Mouse (Mus musculus): ENCODE data around the gene Tmem50b. TPM values are rescaled to one million over a fixed set of nuclear protein-coding genes. Genes with fewer than 3 reads are reported as not detected.

Gene Tmem50b
- 1.1 and 1.7 TPM in 2 replicates for polyA plus RNA-seq (2012)

DNA sequence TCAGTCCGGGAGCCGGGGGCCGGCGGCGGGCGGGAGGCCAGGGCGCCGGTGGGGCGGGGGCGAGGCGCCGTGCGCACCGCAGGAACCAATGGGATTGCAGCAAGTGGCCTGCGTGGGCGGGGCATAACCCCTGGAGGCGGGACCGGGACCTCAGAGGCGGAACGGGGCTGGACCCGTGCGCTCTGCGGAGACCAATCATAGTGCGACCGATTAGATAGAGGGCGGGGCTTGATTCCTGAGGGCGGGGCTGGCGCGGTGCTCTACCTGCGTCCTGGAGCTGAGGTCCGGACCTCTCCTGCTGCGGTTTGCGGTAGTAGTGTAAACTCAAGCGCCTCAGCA lies at the start of gene Tmem50b:
Gene Tmem50b, minus strand, starts transcription at position 129 of the 339 bp plus-strand sequence.
- no peak for TF ChIP-seq GATA1 (IDR thresholded peaks at IDR 0.05; ENCODE audit: low read length)

DNA sequence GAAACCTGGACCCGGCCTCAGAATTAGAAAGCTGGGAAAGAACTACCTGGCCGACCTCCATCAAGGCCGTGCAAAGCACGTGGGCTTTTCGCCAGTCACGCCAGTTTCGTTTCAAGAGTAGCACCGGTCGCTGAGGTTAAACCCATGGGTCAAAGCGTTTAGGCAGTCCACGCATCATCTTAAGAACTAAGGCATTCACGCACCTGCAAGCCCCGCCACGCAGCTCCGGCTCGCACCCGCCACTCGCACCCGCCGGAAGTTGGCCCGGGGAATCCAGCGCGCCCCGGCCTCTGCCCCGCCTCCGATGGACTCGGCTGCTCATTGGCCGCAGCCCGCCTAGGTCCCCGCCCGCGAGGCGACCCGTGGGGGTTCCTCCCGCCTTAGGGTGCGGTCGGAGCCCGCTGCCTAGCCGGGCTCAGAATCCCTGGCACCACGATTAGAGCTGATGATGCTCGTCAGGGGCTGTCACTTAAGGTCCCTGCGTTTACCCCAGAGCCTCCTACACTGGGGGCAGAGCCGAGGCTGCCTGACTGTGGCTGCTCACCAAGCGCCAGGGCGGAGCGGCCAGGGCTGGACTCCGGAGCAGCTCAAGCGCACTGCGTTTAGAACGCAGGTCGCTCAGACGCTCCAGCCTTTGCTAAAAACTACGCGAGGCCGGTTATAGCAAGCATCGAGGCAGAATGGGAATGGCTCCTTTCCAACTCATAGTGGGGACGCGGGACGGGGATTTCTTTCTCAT lies 49.2 kb upstream of the Tmem50b start, which contains the start of gene Gart:
Gene Gart, minus strand, starts transcription at position 272 of the 739 bp plus-strand sequence.
- TF ChIP-seq GATA1 (IDR thresholded peaks at IDR 0.05; ENCODE audit: low read length), result no peak

- TF ChIP-seq GATA1 (IDR thresholded peaks at IDR 0.05; ENCODE audit: low read length), result no peak
Observed at GRCm38 (mm10) chr16:91645995-91646602, 48.5 kb upstream of the Tmem50b start.

- no peak for TF ChIP-seq GATA1 (IDR thresholded peaks at IDR 0.05; ENCODE audit: low read length)
Observed at GRCm38 (mm10) chr16:91644901-91645300, 47.3 kb upstream of the Tmem50b start.

GRCm38 (mm10) chr16:91640171-91640570 lies 42.6 kb upstream of the Tmem50b start:
- TF ChIP-seq GATA1 (IDR thresholded peaks at IDR 0.05; ENCODE audit: low read length), result no peak

- TF ChIP-seq GATA1 (IDR thresholded peaks at IDR 0.05; ENCODE audit: low read length), result no peak
Observed at GRCm38 (mm10) chr16:91639636-91640035, 42.0 kb upstream of the Tmem50b start.

GRCm38 (mm10) chr16:91639161-91639560 lies 41.6 kb upstream of the Tmem50b start:
- no peak for TF ChIP-seq GATA1 (IDR thresholded peaks at IDR 0.05; ENCODE audit: low read length)

DNA sequence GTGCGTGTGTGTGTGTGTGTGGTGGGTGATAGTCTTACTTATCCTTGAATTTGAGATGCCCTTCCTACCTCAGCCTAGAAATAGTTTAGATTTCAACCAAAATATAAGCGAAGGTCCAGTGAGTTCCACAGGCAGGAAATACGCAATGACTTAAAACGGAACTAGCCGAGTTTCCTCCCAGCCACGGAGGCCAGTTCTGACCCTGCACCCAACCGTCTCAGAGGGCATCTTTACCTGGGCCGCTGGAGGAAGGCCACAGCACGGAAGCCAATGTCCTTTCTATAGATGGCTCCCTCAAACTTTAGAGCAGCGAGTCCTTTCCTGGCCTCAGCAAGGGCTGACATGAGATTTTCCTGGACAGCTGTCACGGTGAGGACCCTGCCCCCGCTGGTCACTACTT lies 36.0 kb upstream of the Tmem50b start:
- TF ChIP-seq GATA1 (IDR thresholded peaks at IDR 0.05; ENCODE audit: low read length), result no peak

DNA sequence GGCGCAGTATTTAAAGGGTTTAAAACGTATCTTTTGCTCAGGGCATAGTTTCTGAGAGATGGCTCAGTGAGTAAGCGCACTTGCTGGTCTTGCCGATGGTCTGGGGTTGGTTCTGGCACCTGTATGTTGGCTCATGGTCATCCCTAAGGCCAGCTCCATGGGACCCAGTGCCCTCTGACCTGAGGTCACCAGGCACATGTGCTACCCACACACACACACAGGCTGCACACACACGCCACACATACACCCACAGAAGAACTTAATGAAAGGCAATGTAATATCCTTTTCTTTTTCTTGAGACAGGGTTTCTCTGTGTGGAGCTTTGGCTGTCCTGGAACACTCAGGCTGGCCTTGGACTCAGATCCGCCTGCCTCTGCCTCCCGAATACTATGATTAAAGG lies 35.3 kb upstream of the Tmem50b start:
- TF ChIP-seq GATA1 (IDR thresholded peaks at IDR 0.05; ENCODE audit: low read length), result no peak

GRCm38 (mm10) chr16:91632439-91632838 lies 34.8 kb upstream of the Tmem50b start:
- TF ChIP-seq GATA1 (IDR thresholded peaks at IDR 0.05; ENCODE audit: low read length), result no peak

DNA sequence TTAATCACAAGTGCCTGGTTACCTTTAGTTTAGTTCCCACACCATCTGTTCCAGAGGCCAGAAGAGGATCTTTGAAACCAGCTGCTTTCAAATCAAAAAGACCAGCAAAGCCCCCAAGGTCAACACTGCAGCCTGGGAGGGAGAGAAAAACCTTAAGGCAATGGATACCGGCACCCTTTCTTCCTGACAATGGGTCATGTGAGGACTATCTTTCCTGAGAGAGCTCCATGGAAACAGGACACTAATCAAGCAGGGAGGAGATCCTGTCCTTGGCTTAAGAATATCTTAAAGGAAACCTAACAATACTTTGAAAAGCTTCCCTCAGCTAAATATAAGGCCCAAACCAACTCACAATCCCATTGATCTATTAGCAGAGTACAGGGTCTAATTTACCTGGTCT lies 33.0 kb upstream of the Tmem50b start:
- TF ChIP-seq GATA1 (IDR thresholded peaks at IDR 0.05; ENCODE audit: low read length), result no peak

DNA sequence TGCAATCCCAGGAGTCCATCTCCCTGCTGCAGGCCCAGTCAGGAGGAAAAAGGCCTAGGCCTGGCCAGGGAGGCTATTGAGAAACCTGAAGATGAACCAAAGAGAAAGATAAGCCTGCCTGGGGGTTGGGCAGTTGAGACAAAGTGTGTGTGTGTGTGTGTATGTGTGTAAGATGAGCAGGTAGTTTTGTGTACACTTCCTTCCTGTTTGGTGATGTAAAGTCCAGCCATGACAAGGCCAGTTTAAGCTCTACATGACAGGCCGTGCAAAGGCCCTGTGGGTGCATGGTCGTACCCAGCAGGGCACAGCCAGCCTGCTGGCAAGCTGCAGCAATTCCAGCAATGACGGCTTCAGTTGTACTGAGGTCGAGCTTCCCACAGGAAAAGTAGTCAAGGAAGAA lies 32.1 kb upstream of the Tmem50b start:
- TF ChIP-seq GATA1 (IDR thresholded peaks at IDR 0.05; ENCODE audit: low read length), result no peak

GRCm38 (mm10) chr16:91628673-91629072 lies 31.1 kb upstream of the Tmem50b start:
- TF ChIP-seq GATA1 (IDR thresholded peaks at IDR 0.05; ENCODE audit: low read length), result no peak

DNA sequence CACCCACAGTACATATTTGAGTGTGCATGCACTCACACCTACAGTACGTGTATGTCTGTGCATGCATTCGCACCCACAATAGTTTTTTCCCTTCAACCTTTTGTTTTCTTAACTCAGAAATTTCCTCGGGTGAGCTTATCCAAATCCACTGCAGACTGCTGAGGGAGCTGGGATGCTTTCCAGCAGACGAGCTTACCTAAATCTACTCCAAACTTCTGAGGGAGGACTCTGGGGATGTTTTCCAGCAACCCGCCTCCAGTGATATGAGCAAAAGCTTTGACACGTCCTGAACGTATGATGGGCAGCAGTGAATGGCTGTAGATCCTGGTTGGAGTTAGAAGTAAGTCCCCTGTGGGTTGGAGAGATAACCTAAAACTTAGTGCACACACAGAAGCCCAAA lies 30.2 kb upstream of the Tmem50b start:
- no peak for TF ChIP-seq GATA1 (IDR thresholded peaks at IDR 0.05; ENCODE audit: low read length)

DNA sequence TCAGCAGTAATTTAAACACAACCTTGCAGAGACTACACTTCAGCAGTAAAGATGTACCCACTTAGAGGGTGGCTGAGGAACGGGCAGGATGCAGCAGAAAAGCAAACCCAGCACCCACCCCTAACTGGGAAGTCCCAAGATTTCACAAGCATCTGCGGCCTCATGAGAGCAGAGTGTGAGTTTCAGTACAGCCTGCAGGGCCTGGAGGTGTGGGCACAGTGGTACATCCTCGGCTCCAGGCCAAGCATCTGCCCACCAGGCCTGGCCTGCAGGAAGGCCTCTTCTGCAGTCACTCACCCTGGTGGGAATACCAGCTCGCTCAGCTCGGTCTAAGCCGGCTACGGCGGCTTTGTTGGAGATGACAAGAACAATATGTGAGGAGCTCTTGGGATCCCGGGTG lies 25.5 kb upstream of the Tmem50b start:
- TF ChIP-seq GATA1 (IDR thresholded peaks at IDR 0.05; ENCODE audit: low read length), result no peak

DNA sequence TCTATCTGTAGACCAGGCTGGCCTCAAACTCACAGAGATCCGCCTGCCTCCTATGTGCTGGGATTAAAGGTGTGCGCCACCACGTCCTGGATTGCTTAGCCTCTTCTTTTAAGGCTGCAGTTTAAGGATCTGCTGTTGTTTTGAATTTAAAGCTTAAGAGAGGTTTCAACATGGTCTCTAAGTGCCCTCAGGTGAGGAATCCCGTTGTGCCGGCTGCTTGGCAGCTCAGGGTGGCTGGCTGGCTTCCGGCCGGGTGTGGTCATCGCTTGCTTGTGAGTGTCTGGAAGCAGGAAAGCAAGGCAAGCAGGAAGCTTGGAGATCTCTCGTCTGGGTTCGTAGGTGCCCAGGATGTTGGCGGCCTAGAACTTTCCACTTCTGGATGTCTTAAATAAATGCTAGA lies 23.4 kb upstream of the Tmem50b start:
- no peak for TF ChIP-seq GATA1 (IDR thresholded peaks at IDR 0.05; ENCODE audit: low read length)

DNA sequence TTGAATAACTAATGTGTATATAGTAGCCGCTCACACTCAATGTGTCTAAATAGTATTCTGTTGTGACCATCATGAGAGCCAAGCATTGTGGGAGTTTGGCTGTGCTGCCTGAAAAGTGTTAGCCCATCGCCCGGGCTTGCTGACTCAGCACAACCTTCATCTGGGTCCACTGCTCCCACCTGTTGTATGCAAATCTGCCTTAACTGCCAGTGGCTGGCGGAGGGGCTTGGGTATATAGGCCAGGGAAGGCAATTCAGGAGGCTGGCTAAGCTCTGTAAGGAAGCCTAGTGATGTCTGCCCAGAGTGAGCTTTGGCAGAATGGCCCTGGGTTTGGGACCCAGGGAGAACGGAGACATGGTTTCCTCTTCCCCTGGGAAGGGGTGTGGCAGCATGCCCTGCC lies 22.6 kb upstream of the Tmem50b start:
- TF ChIP-seq GATA1 (IDR thresholded peaks at IDR 0.05; ENCODE audit: low read length), result no peak

Data from G1E-ER4 (cell line).